Mouse (Mus musculus) liver, embryonic 13.5 days (tissue): ENCODE measurements around the gene Pdcl3. TPM values are rescaled to one million over a fixed set of nuclear protein-coding genes. Genes with fewer than 3 reads are reported as not detected.

Experiments used
- ATAC-seq: fragments of 200-750 bp; cut with Nextera tagmentation; 2 replicates; pipeline ENCODE4 v1.8.0; 2017; ENCODE audit warnings: low read depth, mild to moderate bottlenecking, moderate number of reproducible peaks, moderate library complexity
- DNase-seq: peaks from one replicate; pipeline ENCODE4 v3.0.0; 2022
- H3K27ac ChIP-seq: fragments of 300-500 bp; sonication (generic); 2 replicates; pipeline ENCODE4 v1.5.1; 2015; ENCODE audit warnings: moderate library complexity, mild to moderate bottlenecking, inconsistent platforms
- H3K27me3 ChIP-seq: fragments of 300-500 bp; sonication (generic); 2 replicates; pipeline ENCODE4 v1.6.1; 2015; ENCODE audit warnings: mild to moderate bottlenecking, inconsistent platforms
- H3K36me3 ChIP-seq: fragments of 300-500 bp; sonication (generic); 2 replicates; pipeline ENCODE4 v1.6.1; 2015; ENCODE audit warnings: mild to moderate bottlenecking, inconsistent platforms
- H3K4me1 ChIP-seq: fragments of 300-500 bp; sonication (generic); replicated peaks from 2 replicates; pipeline ENCODE4 v1.6.1; 2015; ENCODE audit warnings: inconsistent platforms
- H3K4me2 ChIP-seq: fragments of 300-500 bp; sonication (generic); 2 replicates; pipeline ENCODE4 v1.6.1; 2015; ENCODE audit warnings: inconsistent platforms, mild to moderate bottlenecking, moderate library complexity
- H3K4me3 ChIP-seq: fragments of 300-500 bp; sonication (generic); replicated peaks from 2 replicates; pipeline ENCODE4 v1.5.1; 2015; ENCODE audit warnings: mild to moderate bottlenecking, inconsistent platforms
- H3K9ac ChIP-seq: fragments of 300-500 bp; sonication (generic); 2 replicates; pipeline ENCODE4 v1.6.1; 2015; ENCODE audit warnings: mild to moderate bottlenecking, inconsistent platforms
- H3K9me3 ChIP-seq: fragments of 300-500 bp; sonication (generic); replicated peaks from 2 replicates; pipeline ENCODE4 v1.6.1; 2016; ENCODE audit warnings: inconsistent platforms
- WGBS: fragments of 180-500 bp; shearing (Covaris S2); methylation state at CpG from one replicate; pipeline ENCODE4 v1.1.7; 2015; ENCODE audit not compliant: insufficient replicate concordance; 5-methylcytosine and 5-hydroxymethylcytosine counted together
- polyA plus RNA-seq: library from polyadenylated mRNA; unstranded; fragments of >200 nt; fragmentation: Nextera tagmentation; extraction: Ambion mirVana; gene quantifications from 2 replicates; pipeline ENCODE4 v1.2.1, GENCODE M21; 2015

Pdcl3 gene
- 50.9 and 60.3 TPM in 2 replicates for polyA plus RNA-seq

GRCm38 (mm10) chr1:38985308-38985707, at the start of gene Pdcl3:
TSS of gene Pdcl3 (plus strand) at chr1:38985608.
- WGBS: 61% methylated on average over 3 of the region's 3 CpGs

GRCm38 (mm10) chr1:38936780-38937179, 48.6 kb upstream of the Pdcl3 start:
- no peaks in the 10 kb centered on the region for H3K36me3 ChIP-seq
- no peak overlapping the region for H3K4me2 ChIP-seq
- no peaks in the 10 kb centered on the region for H3K9me3 ChIP-seq
- DNase-seq (peak; percentile 2), ATAC-seq (no peak)
- no peaks in the 10 kb centered on the region for H3K27me3 ChIP-seq
- H3K27ac ChIP-seq: no peak overlapping the region
- no peak overlapping the region for H3K4me3 ChIP-seq
- 20% methylated on average over 6 of the region's 6 CpGs for WGBS
- H3K9ac ChIP-seq: no peak overlapping the region
- no peaks in the 10 kb centered on the region for H3K4me1 ChIP-seq

More at GRCm38 (mm10) chr1:38985308-38985707, at the start of gene Pdcl3:
- Histone ChIP-seq H3K9ac (no peak within 1 kb of the TSS), H3K27me3 (no peaks in the 10 kb centered on the region), H3K9me3 (no peaks in the 10 kb centered on the region), H3K36me3 (no peaks in the 10 kb centered on the region), H3K27ac (no peak within 1 kb of the TSS), H3K4me1 (peaks cover 18% of the 10 kb centered on the region), H3K4me3 (no peak within 1 kb of the TSS), H3K4me2 (no peak within 1 kb of the TSS)
- DNase-seq (no peak), ATAC-seq (no peak)

GRCm38 (mm10) chr1:38938849-38939248, 46.6 kb upstream of the Pdcl3 start, which contains the start of gene Nms:
TSS of gene Nms (plus strand) at chr1:38939149.
- H3K27me3 ChIP-seq: no peaks in the 10 kb centered on the region
- H3K9me3 ChIP-seq: no peaks in the 10 kb centered on the region
- H3K27ac ChIP-seq: no peak within 1 kb of the TSS
- WGBS: 57% methylated on average over 6 of the region's 6 CpGs
- H3K4me2 ChIP-seq: no peak within 1 kb of the TSS
- no peaks in the 10 kb centered on the region for H3K36me3 ChIP-seq
- no peak within 1 kb of the TSS for H3K9ac ChIP-seq
- H3K4me1 ChIP-seq: no peaks in the 10 kb centered on the region
- ATAC-seq (no peak), DNase-seq (no peak)
- no peak within 1 kb of the TSS for H3K4me3 ChIP-seq

GRCm38 (mm10) chr1:38939608-38940007, 45.8 kb upstream of the Pdcl3 start:
- H3K27me3 ChIP-seq: no peaks in the 10 kb centered on the region
- H3K9me3 ChIP-seq: no peaks in the 10 kb centered on the region
- H3K27ac ChIP-seq: no peak overlapping the region
- no peak overlapping the region for H3K9ac ChIP-seq
- no peak overlapping the region for H3K4me3 ChIP-seq
- H3K4me1 ChIP-seq: no peaks in the 10 kb centered on the region
- no peaks in the 10 kb centered on the region for H3K36me3 ChIP-seq
- WGBS: 6% methylated on average over 5 of the region's 5 CpGs
- no peak overlapping the region for H3K4me2 ChIP-seq
- ATAC-seq: no peak
- no peak for DNase-seq

DNA sequence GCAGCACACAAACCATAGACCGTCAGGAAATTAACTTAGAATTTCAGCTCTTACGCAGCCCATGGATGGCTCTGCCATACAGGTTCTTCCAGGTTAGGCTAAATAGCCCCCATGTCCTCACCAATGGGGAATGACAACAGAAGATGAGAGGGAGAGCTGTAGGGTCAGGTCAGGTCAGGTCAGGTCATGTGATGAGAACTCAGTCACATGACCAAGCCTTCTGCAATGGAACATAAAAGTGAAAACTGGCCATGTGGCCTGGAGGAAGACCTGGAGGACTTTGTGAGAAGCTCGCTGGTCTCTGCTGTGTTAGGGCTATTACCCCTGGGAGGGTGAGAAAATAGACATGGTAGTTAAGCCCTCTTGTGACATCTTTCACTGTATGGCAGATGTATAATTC, 29.0 kb upstream of the Pdcl3 start:
- no peaks in the 10 kb centered on the region for H3K27me3 ChIP-seq
- WGBS: 74% methylated on average over 3 of the region's 3 CpGs
- ATAC-seq (no peak), DNase-seq (no peak)
- no peaks in the 10 kb centered on the region for H3K36me3 ChIP-seq
- H3K9me3 ChIP-seq: no peaks in the 10 kb centered on the region
- H3K4me2 ChIP-seq: no peak overlapping the region
- H3K27ac ChIP-seq: no peak overlapping the region
- no peak overlapping the region for H3K9ac ChIP-seq
- H3K4me1 ChIP-seq: no peaks in the 10 kb centered on the region
- no peak overlapping the region for H3K4me3 ChIP-seq

- Histone ChIP-seq H3K4me1 (no peaks in the 10 kb centered on the region), H3K9ac (no peak overlapping the region), H3K27ac (no peak overlapping the region), H3K27me3 (no peaks in the 10 kb centered on the region), H3K9me3 (no peaks in the 10 kb centered on the region), H3K4me3 (no peak overlapping the region), H3K36me3 (no peaks in the 10 kb centered on the region), H3K4me2 (no peak overlapping the region)
- 75% methylated on average over 1 of the region's 1 CpGs for WGBS
- ATAC-seq (no peak), DNase-seq (no peak)
Measured at GRCm38 (mm10) chr1:38969116-38969515, 16.3 kb upstream of the Pdcl3 start.

GRCm38 (mm10) chr1:38971712-38972111, 13.7 kb upstream of the Pdcl3 start:
- Histone ChIP-seq H3K27me3 (no peaks in the 10 kb centered on the region), H3K4me2 (no peak overlapping the region), H3K27ac (no peak overlapping the region), H3K9me3 (no peaks in the 10 kb centered on the region), H3K36me3 (no peaks in the 10 kb centered on the region), H3K9ac (no peak overlapping the region), H3K4me3 (no peak overlapping the region), H3K4me1 (no peaks in the 10 kb centered on the region)
- no peak for ATAC-seq
- 59% methylated on average over 3 of the region's 3 CpGs for WGBS
- no peak for DNase-seq

GRCm38 (mm10) chr1:38972986-38973592, 12.3 kb upstream of the Pdcl3 start:
- H3K27me3 ChIP-seq: no peaks in the 10 kb centered on the region
- WGBS: 68% methylated on average over 9 of the region's 9 CpGs
- ATAC-seq (no peak), DNase-seq (no peak)
- no peaks in the 10 kb centered on the region for H3K9me3 ChIP-seq
- H3K4me3 ChIP-seq: no peak overlapping the region
- H3K4me1 ChIP-seq: no peaks in the 10 kb centered on the region
- no peak overlapping the region for H3K4me2 ChIP-seq
- H3K36me3 ChIP-seq: no peaks in the 10 kb centered on the region
- no peak overlapping the region for H3K9ac ChIP-seq
- no peak overlapping the region for H3K27ac ChIP-seq

GRCm38 (mm10) chr1:38979953-38980352, 5.5 kb upstream of the Pdcl3 start:
- DNase-seq: no peak
- Histone ChIP-seq H3K4me2 (no peak overlapping the region), H3K36me3 (no peaks in the 10 kb centered on the region), H3K27ac (no peak overlapping the region), H3K27me3 (no peaks in the 10 kb centered on the region), H3K9me3 (no peaks in the 10 kb centered on the region), H3K4me1 (no peaks in the 10 kb centered on the region), H3K9ac (no peak overlapping the region), H3K4me3 (no peak overlapping the region)
- 70% methylated on average over 7 of the region's 7 CpGs for WGBS
- ATAC-seq: no peak

- H3K4me1 ChIP-seq: peaks cover 15% of the 10 kb centered on the region
- H3K9me3 ChIP-seq: no peaks in the 10 kb centered on the region
- no peak overlapping the region for H3K27ac ChIP-seq
- 5% methylated on average over 2 of the region's 2 CpGs for WGBS
- ATAC-seq (no peak), DNase-seq (no peak)
- H3K36me3 ChIP-seq: no peaks in the 10 kb centered on the region
- H3K4me3 ChIP-seq: no peak overlapping the region
- no peaks in the 10 kb centered on the region for H3K27me3 ChIP-seq
- H3K9ac ChIP-seq: no peak overlapping the region
- H3K4me2 ChIP-seq: no peak overlapping the region
Measured at GRCm38 (mm10) chr1:38983870-38984269, 1.5 kb upstream of the Pdcl3 start.

- Histone ChIP-seq H3K4me1 (peaks cover 18% of the 10 kb centered on the region), H3K9ac (peak overlapping the region; percentile 75), H3K4me2 (peak overlapping the region; percentile 77), H3K36me3 (0 out of 2 replicates have a peak, but pooled peaks cover 1% of the 10 kb centered on the region), H3K27me3 (no peaks in the 10 kb centered on the region), H3K4me3 (peak overlapping the region; percentile 79), H3K9me3 (no peaks in the 10 kb centered on the region), H3K27ac (peak overlapping the region; percentile 59; the same call in 1 of the 2 replicates)
- ATAC-seq (peak; percentile 98), DNase-seq (peak; percentile 95)
- WGBS: 7% methylated on average over 38 of the region's 38 CpGs
Measured at GRCm38 (mm10) chr1:38987080-38987864, 1.9 kb downstream of the Pdcl3 start.
